Mouse (Mus musculus): ENCODE measurements around the gene Vac14. TPM values are rescaled to one million over a fixed set of nuclear protein-coding genes. Genes with fewer than 3 reads are reported as not detected.

The Vac14 gene
- polyA plus RNA-seq, 1 experiment: 17.0 TPM

GRCm38 (mm10) chr8:110711271-110711934 lies 93.0 kb downstream of the Vac14 start:
- no peak overlapping the region for H3K4me3 ChIP-seq (ENCODE audit: insufficient read depth, low read depth, low read length)
- peaks cover 20% of the 10 kb centered on the region for H3K4me1 ChIP-seq (ENCODE audit: control insufficient read depth, insufficient read depth, insufficient read length, low read length)
- H3K27ac ChIP-seq (replicated peaks; ENCODE audit: low read depth, low read length): peak overlapping the region; percentile 82

GRCm38 (mm10) chr8:110713073-110713472 lies 94.7 kb downstream of the Vac14 start:
- H3K27ac ChIP-seq (replicated peaks; ENCODE audit: low read depth, low read length): no peak overlapping the region
- no peak overlapping the region for H3K4me3 ChIP-seq (ENCODE audit: insufficient read depth, low read depth, low read length)
- H3K4me1 ChIP-seq (ENCODE audit: control insufficient read depth, insufficient read depth, insufficient read length, low read length): peaks cover 25% of the 10 kb centered on the region

- H3K4me1 ChIP-seq (ENCODE audit: control insufficient read depth, insufficient read depth, insufficient read length, low read length): peaks cover 44% of the 10 kb centered on the region
- peak overlapping the region; percentile 68; the same call in 1 of the 2 replicates for H3K27ac ChIP-seq (replicated peaks; ENCODE audit: low read depth, low read length)
- H3K4me3 ChIP-seq (ENCODE audit: insufficient read depth, low read depth, low read length): no peak overlapping the region
Observed at GRCm38 (mm10) chr8:110714827-110715519, 96.6 kb downstream of the Vac14 start.

- Histone ChIP-seq H3K27ac (replicated peaks; ENCODE audit: low read depth, low read length) (peak overlapping the region; percentile 68), H3K4me1 (ENCODE audit: control insufficient read depth, insufficient read depth, insufficient read length, low read length) (peaks cover 35% of the 10 kb centered on the region), H3K4me3 (ENCODE audit: insufficient read depth, low read depth, low read length) (no peak overlapping the region)
Observed at GRCm38 (mm10) chr8:110716075-110716474, 97.7 kb downstream of the Vac14 start.

- Histone ChIP-seq H3K27ac (replicated peaks; ENCODE audit: low read depth, low read length) (no peak overlapping the region), H3K4me3 (ENCODE audit: insufficient read depth, low read depth, low read length) (no peak overlapping the region), H3K4me1 (ENCODE audit: control insufficient read depth, insufficient read depth, insufficient read length, low read length) (peaks cover 28% of the 10 kb centered on the region)
Observed at GRCm38 (mm10) chr8:110717131-110717530, 98.7 kb downstream of the Vac14 start.

- Histone ChIP-seq H3K4me1 (ENCODE audit: control insufficient read depth, insufficient read depth, insufficient read length, low read length) (peaks cover 28% of the 10 kb centered on the region), H3K4me3 (ENCODE audit: insufficient read depth, low read depth, low read length) (no peak overlapping the region), H3K27ac (replicated peaks; ENCODE audit: low read depth, low read length) (peak overlapping the region; percentile 80)
Observed at GRCm38 (mm10) chr8:110718209-110718968, 100.0 kb downstream of the Vac14 start.

GRCm38 (mm10) chr8:110718969-110719670 lies 100.7 kb downstream of the Vac14 start:
- H3K27ac ChIP-seq (replicated peaks; ENCODE audit: low read depth, low read length): peak overlapping the region; percentile 80
- peaks cover 28% of the 10 kb centered on the region for H3K4me1 ChIP-seq (ENCODE audit: control insufficient read depth, insufficient read depth, insufficient read length, low read length)
- no peak overlapping the region for H3K4me3 ChIP-seq (ENCODE audit: insufficient read depth, low read depth, low read length)

GRCm38 (mm10) chr8:110719898-110720653 lies 101.7 kb downstream of the Vac14 start:
- Histone ChIP-seq H3K4me3 (ENCODE audit: insufficient read depth, low read depth, low read length) (no peak overlapping the region; the same call in 1 of the 2 replicates), H3K27ac (replicated peaks; ENCODE audit: low read depth, low read length) (peak overlapping the region; percentile 80), H3K4me1 (ENCODE audit: control insufficient read depth, insufficient read depth, insufficient read length, low read length) (peaks cover 28% of the 10 kb centered on the region)

- peak within 1 kb of the TSS; percentile 69 for H3K27ac ChIP-seq (replicated peaks; ENCODE audit: low read depth, low read length)
- H3K4me1 ChIP-seq (ENCODE audit: control insufficient read depth, insufficient read depth, insufficient read length, low read length): peaks cover 32% of the 10 kb centered on the region
- H3K4me3 ChIP-seq (ENCODE audit: insufficient read depth, low read depth, low read length): peak within 1 kb of the TSS; percentile 85
Observed at GRCm38 (mm10) chr8:110720685-110721598, 102.6 kb downstream of the Vac14 start, which contains the start of gene Mtss1l. TSS of gene Mtss1l (plus strand) at chr8:110721476.

- H3K4me3 ChIP-seq (ENCODE audit: insufficient read depth, low read depth, low read length): peak overlapping the region; percentile 85
- H3K4me1 ChIP-seq (ENCODE audit: control insufficient read depth, insufficient read depth, insufficient read length, low read length): peaks cover 28% of the 10 kb centered on the region
- peak overlapping the region; percentile 69 for H3K27ac ChIP-seq (replicated peaks; ENCODE audit: low read depth, low read length)
Observed at GRCm38 (mm10) chr8:110721606-110722413, 103.4 kb downstream of the Vac14 start.

- peaks cover 28% of the 10 kb centered on the region for H3K4me1 ChIP-seq (ENCODE audit: control insufficient read depth, insufficient read depth, insufficient read length, low read length)
- H3K27ac ChIP-seq (replicated peaks; ENCODE audit: low read depth, low read length): no peak overlapping the region; the same call in none of the 2 replicates
Observed at GRCm38 (mm10) chr8:110722414-110723011, 104.1 kb downstream of the Vac14 start.

GRCm38 (mm10) chr8:110724493-110724892 lies 106.1 kb downstream of the Vac14 start:
- peaks cover 10% of the 10 kb centered on the region for H3K4me1 ChIP-seq (ENCODE audit: control insufficient read depth, insufficient read depth, insufficient read length, low read length)
- no peak overlapping the region for H3K27ac ChIP-seq (replicated peaks; ENCODE audit: low read depth, low read length)
- no peak overlapping the region for H3K4me3 ChIP-seq (ENCODE audit: insufficient read depth, low read depth, low read length)

More at GRCm38 (mm10) chr8:110722414-110723011, 104.1 kb downstream of the Vac14 start:
- H3K4me3 ChIP-seq (ENCODE audit: insufficient read depth, low read depth, low read length): peak overlapping the region; percentile 85

All from brown adipose tissue, adult 24 weeks (tissue).